Mouse (Mus musculus) 3T3-L1 (cell line): ENCODE measurements around the gene Defb25.

ENCODE experiments used
- DNase-seq: peaks from one replicate; pipeline ENCODE4 v3.0.0-alpha.2; 2015; ENCODE audit warnings: low read depth, low spot score

Defb25 gene

GRCm38 (mm10) chr2:152628066-152628465 lies 5.2 kb upstream of the Defb25 start:
- no peak for DNase-seq

- DNase-seq, result no peak
Measured at GRCm38 (mm10) chr2:152626774-152627591, 4.1 kb upstream of the Defb25 start, which contains the start of gene Rem1. Rem1 (plus strand) TSS chr2:152626951.

GRCm38 (mm10) chr2:152625256-152625655 lies 2.4 kb upstream of the Defb25 start:
- DNase-seq, result no peak

DNA sequence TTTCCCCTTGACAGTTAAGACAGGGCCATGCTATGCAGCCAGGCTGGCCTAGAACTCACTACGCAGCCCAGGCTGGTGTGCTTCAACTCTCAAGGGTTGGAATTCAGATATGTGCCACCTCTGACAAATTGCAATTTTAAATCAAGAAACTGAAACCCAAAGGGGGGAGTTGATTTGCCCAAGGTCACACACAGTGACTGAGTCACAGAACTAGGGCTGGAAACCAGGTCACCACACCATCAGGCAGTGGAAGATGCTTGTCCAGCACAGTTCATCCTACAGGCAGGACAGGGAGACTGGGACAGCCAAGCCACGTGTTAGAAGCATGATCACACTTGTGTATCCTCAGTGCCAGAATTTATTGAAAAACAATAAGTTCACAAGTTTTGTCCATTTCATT lies 1.7 kb upstream of the Defb25 start:
- DNase-seq, result no peak

GRCm38 (mm10) chr2:152622151-152622550 lies 702 bp downstream of the Defb25 start:
- no peak for DNase-seq

DNA sequence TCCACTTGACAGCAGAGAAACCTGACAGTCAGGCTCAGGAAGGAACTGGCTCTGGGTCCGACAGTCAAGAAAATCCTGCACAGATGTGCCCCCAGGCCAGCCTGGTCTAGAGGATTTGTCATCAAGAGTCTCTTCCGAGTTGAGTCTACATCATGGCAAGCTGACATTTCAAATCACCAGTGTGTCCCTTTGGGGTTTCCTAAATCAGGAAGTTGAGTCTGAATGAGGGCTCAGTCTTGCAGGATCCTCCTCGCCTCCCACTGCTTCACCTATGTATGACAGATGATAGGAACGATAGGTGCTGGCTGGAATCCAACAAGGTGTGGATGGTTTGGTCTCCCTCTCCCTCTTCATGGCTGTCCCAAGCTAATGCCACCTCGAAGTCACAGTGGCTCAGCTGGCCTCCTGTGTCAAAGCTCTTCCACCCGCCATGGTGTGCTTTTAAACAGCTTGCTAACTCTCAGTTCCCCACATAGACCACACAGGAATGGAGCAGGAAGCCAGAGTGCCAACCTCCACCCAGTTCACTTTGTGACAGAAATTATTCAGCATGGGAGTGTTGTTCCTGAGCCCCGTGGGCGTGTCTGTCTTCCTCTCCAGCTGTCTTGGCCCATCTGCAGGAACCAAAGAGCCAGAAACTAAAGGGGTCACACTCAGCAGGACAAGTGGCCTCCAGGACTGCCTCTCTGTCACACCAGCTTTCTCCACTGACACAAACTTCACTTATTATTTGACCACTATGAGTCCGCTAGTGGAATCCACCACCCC lies 2.3 kb downstream of the Defb25 start:
- no peak for DNase-seq

- DNase-seq, result peak; percentile 47
Measured at GRCm38 (mm10) chr2:152617374-152617773, 5.5 kb downstream of the Defb25 start.

GRCm38 (mm10) chr2:152616470-152616869 lies 6.4 kb downstream of the Defb25 start:
- DNase-seq, result no peak

DNA sequence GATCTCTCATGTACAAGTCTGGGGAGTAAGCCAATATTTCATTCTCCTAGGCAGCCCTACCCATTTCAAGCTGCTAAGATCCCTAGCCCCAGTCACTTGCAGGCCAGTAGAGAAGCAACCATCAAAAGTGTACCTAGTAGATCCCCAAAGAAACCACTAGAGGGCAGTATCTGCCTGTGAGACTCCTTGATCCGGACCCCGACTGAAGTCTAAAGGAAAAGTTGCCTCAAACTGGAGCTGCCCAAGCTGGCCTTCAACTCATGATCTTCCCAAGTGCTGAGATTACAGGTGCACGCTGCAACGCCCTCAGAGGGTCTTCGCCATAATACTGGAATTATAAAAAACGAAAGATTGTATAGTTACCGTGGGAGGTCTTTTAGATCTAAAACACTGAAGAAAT lies 7.3 kb downstream of the Defb25 start:
- peak; percentile 95 for DNase-seq

DNA sequence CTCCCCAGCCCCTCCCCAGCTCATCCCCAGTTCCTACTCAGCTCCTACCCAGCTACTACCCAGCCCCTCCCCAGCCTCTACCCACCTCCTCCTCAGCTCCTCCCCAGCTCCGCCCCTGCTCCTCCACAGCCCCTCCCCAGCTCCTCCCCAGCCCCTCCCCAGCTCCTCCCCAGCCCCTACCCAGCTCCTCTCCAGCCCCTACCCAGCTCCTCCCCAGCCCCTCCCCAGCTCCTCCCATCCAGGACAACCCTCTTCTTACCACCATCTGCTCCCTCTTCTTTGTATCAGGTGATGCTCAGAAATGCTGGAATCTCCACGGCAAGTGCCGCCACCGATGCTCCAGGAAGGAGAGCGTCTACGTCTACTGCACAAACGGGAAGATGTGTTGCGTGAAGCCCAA lies 10.7 kb downstream of the Defb25 start:
- DNase-seq, result no peak

DNA sequence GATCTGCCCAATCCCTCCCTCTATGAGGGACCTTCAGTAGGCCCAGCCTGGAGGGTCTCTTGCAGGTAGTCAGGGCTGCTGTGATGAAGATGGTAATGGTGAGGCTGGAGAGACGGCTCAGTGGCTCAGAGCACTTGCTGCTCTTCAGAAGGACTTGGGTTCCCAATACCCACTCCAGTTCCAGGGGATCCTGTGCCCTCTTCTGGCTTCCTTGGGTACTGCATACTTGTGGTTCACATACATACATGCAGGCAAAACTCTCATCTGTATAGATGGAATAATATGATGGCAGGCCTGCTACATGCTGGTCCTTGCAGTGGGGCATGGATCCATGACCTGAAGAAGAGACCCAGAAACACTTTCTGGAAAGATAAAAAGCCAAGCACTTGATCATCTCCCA lies 14.1 kb downstream of the Defb25 start:
- peak; percentile 32 for DNase-seq

DNA sequence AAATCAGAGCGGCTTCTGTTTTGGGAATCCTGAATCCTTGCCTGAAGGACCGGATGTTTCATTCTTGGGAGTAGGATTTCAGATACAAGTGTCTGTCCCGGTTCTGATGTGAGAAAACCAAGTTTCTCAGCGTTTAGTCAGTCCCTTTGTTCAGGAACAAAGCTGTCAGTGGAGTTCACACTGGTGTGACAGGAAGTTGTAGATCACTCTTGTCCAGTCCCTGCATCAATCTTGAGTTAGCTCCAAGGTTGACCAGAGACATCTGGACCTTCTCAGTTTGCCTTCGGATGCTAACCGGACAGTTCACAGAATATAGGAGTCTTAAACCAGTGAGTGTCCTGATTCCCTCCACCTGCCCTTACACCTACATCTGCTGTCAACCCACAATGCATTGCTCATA lies 15.1 kb downstream of the Defb25 start:
- DNase-seq, result peak; percentile 9

DNA sequence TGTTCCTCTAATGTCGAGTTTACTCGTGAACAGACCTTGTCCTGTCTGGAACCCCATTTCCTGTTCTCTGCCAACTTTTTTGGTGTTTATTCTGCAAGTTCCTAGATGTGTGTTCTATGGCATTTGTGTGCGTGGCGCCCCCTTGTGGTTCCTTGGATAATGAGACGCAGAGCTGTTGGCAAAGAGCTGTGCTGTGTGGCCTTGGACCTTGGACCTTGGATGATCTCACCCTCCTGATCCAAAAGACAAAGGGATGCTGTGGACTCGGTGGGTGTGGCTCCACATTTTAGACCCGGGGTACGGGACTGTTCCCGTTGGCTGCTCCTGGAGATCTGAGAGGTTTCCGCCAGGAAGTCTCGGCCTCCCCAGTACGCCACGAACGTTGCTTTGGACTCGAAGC lies 18.8 kb downstream of the Defb25 start, which contains the start of gene Defb36:
TSS of gene Defb36 (plus strand) at position 271 of the 400 bp plus-strand sequence.
- DNase-seq, result peak; percentile 56

DNA sequence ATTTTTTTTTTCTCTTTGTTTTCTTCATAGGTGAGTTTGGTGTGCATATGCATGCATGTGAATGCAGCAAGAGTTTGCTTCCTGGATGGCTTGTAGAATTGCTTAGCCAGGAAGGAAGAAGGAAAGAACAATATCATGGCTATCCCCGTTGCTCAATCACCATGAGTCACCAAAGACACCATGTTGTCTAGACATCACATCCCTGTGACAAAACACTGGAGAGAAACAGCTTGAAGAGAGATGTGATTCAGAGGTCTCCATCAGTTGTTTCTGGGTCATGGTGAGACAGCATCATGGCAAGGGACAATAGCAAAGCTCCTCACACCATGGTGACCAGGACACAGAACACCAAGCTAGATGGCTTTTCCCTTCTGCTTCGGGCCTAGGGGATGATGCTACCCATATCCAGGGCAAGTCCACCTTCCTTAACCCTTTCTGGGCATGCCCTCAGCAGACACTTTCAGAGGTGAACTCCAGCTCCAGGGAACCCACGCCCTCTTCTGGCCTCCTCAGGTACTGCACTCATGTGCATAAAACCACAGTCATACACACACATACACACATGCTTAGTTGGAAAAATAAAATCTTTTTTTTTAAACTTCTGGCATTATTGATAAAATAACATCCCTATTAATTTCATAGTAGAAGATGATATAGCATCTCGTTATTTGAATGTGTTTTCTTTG lies 21.4 kb downstream of the Defb25 start:
- DNase-seq, result peak; percentile 64

- DNase-seq, result no peak
Measured at GRCm38 (mm10) chr2:152600076-152600475, 22.8 kb downstream of the Defb25 start.

DNA sequence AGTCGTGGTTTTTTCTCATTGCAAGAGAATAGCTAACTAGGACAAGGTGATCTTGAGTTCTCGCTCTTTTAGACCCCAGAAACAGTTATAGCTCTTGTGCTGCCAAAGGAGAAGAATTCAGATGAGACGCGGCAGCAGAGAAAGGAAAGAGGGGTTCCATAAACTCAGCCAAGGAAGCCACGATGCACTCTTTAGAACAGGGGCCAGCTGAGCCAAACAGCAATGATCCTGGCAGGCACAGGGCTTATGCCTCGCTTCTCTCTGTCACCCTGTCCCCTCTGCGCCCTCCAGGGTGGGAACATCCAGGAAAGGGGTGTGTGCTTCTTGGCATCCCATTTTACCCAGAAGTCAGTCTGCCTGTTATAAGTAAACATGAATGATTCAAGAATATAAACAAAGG lies 23.6 kb downstream of the Defb25 start, which contains the start of gene Defb45:
TSS of gene Defb45 (minus strand) at position 101 of the 400 bp plus-strand sequence.
- DNase-seq, result no peak

DNA sequence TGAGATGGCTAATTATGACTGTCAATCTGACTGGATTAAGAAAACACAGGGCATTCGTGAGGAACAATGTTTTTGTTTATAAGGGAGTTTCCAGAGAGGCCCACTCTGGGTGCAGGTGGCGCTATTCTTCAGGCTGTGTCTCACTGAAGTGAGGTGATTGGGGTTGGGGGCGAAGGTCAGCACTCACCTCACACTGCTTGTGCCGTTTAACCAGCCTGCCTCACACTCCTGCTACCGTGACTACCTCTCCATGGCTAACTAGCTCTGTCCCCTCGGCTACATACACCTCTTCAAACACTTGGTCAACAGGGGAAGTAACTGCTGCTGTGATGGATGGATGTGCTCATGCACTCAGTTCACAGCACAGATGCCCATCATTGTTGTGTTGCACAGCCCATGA lies 33.8 kb downstream of the Defb25 start:
- no peak for DNase-seq

DNA sequence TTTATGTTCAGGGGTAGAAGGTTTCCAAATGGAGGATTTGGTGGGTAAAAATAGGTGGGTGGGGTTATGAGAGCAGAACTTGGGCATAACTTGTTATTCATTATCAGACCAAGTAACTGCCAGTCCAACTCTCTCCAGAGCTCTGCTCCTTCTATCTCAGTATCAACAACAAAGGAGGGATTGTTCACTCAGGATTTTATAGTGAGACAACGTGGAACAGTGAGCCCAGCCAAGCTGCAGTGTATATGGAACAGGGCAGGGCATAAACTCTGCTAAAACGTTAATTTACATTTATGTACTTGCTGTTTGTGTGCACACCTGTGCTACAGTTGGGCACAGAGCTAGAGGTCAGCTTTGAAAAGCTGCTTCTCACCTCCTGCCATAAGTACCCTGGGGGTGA lies 34.4 kb downstream of the Defb25 start:
- no peak for DNase-seq

DNA sequence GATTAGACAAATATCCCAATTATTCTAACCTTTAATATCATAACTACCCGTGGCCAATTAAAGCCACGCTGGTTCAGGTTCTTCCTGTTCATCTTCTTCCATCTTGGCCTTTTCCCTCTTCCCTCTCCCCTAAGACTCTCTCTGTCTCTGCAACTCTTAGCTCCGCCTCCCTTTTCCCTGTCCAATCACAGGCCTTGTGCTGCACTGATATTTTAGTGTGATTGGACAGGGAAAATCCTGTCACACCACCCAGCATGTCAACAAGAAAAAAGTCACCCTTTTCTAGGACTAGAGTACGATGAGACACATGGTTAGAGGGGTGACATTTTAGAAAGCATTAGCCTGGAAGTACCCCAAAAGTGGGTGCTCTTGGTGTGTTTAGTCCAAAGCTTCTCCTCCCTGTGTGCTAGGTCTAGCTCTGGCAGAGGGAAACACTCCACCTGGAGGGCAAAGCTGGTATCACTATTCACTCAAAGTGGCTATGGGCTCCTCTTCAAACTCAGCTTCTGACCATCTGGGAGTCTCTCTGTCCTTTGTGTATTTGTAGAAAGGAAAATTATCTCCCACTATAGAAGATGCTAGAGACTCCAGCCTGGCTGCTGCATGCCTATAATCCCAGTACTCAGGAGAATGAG lies 35.8 kb downstream of the Defb25 start:
- DNase-seq, result peak; percentile 60

DNA sequence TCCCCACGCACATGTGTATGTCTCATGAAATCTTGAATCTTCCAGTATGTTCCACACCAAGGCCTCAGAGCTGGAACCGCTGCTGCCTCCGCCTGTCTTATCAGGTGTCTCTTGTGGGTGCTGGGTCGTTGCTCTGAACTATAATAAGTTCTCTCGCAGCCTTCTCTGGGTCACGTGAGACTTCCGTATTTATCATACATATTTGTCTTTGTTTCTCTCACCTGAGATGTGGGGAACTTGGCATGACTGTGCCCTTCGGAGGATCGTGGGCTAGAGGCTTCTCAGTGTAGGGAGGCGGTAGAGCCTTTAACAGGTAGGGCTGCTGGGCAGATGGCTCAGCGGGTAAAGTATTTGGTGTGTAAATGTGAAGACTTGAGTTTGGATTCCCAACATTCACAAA lies 42.2 kb downstream of the Defb25 start:
- no peak for DNase-seq

DNA sequence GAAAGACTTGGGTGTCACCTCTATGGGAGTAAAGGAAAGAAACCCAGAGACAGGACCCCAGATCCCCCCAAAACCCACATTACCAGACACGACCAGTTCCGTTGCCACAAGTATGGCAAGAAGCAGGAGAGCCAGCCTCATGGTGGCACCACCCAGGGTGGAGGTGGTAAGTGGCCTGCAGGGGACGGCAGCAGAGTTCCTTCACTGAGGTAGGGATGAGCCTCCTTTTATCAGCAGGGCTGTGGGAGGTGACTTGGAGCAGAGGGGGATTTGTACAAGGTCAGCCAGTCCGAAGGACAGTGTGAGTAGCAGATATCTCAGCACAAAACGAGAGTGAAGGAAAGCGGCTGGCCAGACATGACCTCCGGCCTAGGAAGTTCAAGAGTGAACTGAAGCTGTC lies 42.7 kb downstream of the Defb25 start, which contains the start of gene Defb19:
TSS of gene Defb19 (minus strand) at position 206 of the 400 bp plus-strand sequence.
- DNase-seq, result no peak
